Mouse (Mus musculus): ENCODE results near the gene Cdyl.

DNA sequence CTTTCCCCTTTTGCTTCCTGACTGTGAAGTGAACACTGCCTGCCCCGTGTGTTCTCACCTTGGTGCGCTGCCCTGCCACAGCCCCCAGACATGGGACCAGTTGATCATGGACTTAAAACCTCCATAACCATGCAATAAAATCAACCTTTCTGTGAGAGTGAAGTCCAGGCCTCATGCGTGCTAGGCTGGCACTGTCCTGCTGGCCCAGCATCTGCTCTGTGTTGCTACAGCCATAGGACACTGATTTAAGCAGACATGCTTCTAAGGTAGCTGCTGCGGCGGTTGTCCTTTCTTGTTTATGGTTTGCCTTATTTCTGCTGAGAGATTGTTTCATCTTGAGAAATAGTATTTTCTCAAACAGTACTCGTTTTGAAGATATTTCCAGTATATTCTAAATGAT is 191.9 kb downstream of the Cdyl start:
- TF ChIP-seq CTCF (IDR thresholded peaks at IDR 0.05; ENCODE audit: low read depth), result no peak
- TF ChIP-seq EP300 (IDR thresholded peaks at IDR 0.05; ENCODE audit: low read depth), result no peak
